Mouse (Mus musculus): ENCODE results near the gene Zcchc7. TPM values are rescaled to one million over a fixed set of nuclear protein-coding genes. Genes with fewer than 3 reads are reported as not detected.
A peak's percentile ranks its signal among the peaks of the same experiment; 100 is the strongest.
"Not testable (repeated sequence)": the region's sequence is repeated elsewhere in the genome, so short reads cannot be mapped to it uniquely, and the experiment has no call there.

The Zcchc7 gene
- total RNA-seq, 4 experiments from 2014 or later: 8.4 to 16.7 (median 14.5) TPM

GRCm38 (mm10) chr4:44757131-44757530 lies 1.5 kb downstream of the Zcchc7 start:
- not testable (repeated sequence) for DNase-seq (ENCODE audit: low spot score)

DNA sequence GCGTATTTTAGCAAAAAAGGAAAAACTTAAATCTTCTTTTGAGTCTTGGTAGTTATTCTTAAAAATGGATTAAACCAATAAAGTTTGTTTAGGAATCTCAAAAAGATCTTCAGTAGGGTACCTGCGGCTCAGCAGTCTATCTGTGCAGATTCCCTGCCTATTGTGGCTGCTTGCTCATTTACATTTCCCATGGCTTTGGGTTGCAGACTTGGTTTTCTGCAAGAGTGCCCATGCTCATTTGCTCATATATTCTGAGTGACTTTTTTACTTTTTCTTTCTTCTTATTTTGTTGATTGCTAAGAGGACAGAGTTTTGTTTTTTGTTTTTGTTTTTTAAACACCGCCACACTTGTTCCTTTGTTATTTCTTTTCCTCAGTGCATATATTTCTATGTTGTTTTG lies 19.2 kb downstream of the Zcchc7 start:
- DNase-seq (ENCODE audit: low spot score): no peak

DNA sequence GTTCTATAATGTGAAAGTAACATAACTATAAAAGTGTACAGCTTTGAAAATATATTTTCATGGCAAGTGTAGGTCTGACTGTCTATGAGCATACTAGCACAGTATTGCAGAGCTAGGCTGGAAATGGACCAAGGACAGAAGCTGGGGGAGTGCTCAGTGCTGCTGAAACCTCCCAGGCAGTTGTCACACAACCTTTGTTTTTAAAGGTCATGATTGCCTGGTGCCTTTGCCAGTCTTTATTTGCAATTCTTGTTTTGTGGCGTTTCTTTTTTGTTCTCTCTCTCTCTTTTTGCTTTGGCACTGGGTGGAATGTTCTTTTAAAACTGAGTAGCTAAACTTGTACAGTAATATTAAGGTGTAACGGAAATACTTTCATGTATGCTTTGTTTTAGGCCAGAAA lies 21.0 kb downstream of the Zcchc7 start:
- peak; percentile 30 for DNase-seq (ENCODE audit: low spot score)

GRCm38 (mm10) chr4:44777101-44777500 lies 21.4 kb downstream of the Zcchc7 start:
- DNase-seq (ENCODE audit: low spot score): no peak

DNA sequence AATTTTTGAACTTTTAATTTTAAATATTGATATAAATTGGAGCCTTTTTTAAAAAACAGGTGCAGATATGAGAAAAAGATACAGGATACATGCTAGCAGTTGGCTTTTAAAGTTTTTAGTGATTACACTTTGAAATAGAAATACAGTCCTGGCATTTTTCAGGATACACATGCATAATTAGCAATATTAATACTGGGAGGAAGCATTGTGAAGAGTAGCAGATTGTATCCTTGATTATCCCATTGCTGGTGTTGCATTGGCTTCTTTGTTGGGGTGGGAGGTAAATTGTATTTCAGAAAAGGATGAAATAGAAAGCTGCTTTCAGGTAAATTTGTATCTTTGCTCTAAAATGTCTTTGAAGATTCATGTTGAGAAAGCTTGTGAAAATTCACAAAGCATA lies 22.0 kb downstream of the Zcchc7 start:
- no peak for DNase-seq (ENCODE audit: low spot score)

DNA sequence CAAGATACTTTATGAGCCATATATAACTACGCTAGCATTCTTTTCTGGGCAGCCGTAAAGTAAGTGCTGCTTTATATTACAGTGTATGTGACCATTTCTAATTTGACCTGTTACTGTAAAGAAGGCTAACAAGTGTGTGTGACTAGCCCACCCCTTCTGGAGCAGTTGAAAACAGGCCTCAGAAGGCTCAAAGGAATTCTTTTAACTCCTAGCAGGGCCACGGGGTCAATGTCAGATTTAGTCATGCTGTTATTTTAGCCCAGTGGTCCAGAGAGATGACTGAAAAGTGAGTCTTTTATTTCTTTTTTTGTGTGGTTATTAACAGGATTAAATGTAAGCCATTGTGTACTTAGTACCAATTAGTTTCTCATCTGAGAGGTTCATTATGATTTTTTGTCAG lies 22.6 kb downstream of the Zcchc7 start:
- no peak for DNase-seq (ENCODE audit: low spot score)

DNA sequence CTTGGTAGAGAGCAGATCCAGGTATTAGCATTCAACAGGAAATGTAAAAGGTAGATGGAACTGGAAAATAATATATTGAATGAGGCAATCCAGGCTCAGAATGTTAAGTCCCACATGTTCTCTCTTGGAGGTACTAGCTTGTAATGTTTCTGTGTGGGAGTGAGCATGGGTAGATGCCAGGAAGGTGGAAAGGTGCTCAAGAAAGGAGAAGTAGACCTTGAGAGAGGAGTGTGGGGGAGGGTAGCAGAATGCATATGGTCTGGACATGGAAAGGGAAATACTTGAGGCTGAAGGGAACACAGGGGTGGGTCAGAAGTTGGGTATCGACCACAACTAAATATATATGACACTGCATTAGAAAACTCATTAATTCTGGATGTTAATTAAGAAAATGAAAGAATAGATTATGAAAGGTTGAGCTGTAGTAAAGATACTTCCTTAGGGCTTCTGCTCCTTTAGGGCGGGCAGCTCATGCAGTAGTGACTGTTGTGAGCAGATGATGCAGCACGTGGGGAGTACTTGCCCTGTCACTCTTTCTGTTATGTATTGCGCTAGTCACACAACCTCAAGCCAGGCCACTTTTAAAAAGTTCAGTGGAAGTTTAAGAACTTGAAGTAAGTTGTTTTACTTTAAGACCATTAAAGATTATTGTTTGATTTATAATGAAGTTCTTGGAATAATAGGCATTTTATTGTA lies 24.9 kb downstream of the Zcchc7 start:
- no peak for DNase-seq (ENCODE audit: low spot score)

- no peak for DNase-seq (ENCODE audit: low spot score)
Observed at GRCm38 (mm10) chr4:44781494-44781893, 25.8 kb downstream of the Zcchc7 start.

- DNase-seq (ENCODE audit: low spot score): no peak
Observed at GRCm38 (mm10) chr4:44783566-44784292, 28.1 kb downstream of the Zcchc7 start.

DNA sequence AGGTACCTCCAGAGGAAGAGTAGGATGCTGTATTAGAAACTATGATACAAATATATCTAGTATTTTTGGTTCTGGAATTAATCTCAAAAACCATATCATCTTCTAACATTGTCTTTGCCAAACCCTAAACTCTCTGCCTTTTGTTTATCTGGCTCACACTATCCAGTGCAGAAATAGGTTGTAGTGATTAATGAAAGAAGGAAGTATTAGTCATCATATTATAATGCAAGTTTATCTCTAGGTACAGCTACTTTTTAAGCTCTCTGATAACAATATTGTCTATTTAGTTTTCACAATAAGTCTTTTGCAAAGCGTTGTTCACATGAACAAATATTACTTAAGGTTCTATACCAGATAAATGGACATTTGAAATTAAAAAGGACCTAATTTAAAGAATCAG lies 57.2 kb downstream of the Zcchc7 start:
- no peak for DNase-seq (ENCODE audit: low spot score)

DNA sequence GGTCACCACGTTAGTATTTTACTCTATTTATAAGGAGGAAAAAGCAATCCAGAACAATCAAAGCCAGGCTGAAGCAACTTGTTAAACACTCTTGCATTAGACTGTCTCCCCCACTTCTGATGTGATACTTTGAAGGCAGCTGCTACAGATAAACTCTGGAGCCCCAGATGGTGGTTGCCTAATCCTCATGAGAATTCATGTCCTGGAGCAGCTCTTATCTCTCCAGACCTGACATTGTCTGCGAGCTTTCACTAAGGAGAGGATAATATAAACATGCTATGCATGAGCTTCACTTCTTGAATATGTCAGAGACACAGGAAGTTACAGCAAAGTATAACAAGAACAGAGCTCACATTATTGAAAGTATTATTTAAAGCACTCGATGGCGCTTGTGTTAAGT lies 58.1 kb downstream of the Zcchc7 start:
- DNase-seq (ENCODE audit: low spot score): no peak

DNA sequence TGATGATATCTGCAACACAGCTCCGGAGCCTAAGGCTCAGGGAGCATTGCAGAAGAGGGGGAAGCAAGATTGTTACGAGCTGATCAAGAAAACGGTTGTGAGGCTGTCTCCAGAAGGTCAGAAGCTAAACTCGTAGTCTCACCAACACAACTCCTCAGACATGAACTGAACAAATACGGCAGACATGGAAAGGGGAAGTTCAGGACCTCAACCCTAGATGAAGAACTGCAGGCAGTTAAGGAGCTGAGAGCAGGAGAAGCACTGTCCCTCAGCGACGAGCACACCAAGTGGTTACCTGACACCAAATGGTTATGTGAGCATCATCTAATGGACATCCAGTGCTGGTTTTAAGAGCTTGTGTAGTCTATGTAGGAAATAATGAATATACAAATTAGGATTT lies 60.9 kb downstream of the Zcchc7 start:
- DNase-seq (ENCODE audit: low spot score): no peak

DNA sequence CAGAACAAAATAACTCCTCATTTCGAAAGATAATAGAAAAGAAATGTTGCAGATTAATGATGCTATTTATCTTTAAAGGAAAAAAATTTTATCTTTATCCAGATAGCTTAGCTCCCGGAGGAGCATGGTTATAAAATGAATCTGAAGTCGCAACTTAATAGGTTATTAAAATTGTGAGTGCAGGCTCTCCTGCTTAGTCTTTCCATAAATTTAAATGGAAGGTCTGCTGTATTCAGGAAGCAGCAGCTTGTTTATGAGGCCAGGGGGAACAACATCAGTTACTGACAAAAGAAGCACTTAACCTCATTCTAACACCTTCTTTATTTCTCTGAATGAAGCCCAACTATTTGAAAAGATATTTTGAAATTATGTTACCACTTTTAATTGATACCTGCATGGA lies 74.9 kb downstream of the Zcchc7 start:
- DNase-seq (ENCODE audit: low spot score): no peak

GRCm38 (mm10) chr4:44851835-44852251 lies 96.2 kb downstream of the Zcchc7 start:
- DNase-seq (ENCODE audit: low spot score): no peak

DNA sequence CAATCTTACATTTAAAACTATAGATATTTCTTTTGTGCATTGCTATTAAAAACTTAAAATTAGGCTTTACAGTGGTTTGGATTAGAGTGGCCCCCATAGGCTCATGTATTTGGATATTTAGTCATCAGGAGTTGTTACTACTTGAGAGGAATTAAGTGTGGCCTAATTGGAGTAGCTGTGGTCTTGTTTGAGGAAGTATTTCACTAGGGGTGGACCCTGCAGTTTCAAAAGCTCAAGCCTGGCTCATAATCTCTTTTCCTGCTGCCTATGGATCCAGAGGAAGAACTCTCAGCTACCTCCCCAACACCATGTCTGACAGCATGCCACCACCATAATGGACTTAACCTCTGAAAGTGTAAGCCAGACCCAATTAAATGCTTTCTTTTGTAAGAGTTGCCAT lies 115.9 kb downstream of the Zcchc7 start:
- no peak for DNase-seq (ENCODE audit: low spot score)

DNA sequence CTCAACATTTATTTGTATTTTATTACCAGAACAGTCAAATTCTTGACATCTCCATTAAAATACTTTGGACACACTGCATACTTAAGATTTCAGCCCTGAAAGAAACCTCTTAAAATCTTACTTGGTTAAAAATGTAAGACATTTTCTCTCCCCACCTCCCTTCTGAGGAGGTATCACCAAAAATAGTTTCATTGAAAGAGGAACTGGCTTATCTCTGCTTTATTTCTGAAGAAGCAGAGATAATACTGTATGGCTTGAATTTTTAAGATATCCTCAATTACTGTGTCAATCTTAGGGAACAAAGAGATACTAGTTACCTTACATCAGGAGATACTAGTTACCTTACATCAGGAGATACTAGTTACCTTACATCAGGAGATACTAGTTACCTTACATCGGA lies 116.4 kb downstream of the Zcchc7 start:
- DNase-seq (ENCODE audit: low spot score): no peak

GRCm38 (mm10) chr4:44880065-44880623 lies 124.5 kb downstream of the Zcchc7 start:
- no peak for DNase-seq (ENCODE audit: low spot score)

- no peak for DNase-seq (ENCODE audit: low spot score)
Observed at GRCm38 (mm10) chr4:44886143-44886542, 130.5 kb downstream of the Zcchc7 start.

GRCm38 (mm10) chr4:44891344-44891743 lies 135.7 kb downstream of the Zcchc7 start:
- DNase-seq (ENCODE audit: low spot score): no peak

DNA sequence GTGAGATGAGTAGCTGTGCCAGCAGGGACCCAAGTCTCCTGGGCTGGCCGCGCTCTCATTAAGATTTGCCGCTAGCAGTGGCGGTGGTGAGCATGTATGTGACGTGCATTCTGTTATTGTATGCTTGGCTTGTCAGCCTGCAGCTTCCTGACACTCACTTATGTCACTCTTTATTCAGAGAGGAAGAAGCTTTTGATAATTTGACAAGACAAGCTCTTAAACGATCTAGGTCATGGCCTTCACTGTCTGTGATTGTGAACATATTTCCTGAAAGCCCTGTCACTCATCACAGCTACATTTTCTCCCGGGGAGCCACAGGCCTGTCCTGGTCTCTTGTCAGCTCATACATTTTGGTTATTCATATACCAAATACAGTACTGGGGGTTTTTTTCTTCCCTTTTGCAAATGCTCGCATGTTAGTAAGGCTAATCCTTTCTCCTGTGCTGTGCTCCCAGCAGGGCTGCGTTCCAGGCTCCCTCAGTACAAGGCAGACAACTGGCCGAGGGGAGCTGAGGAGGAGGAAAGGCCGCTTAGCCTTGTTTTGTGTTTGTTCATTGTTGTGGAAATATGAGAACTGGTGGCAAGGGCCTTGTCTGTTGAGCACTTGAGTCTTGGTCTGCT lies 150.1 kb downstream of the Zcchc7 start:
- DNase-seq (ENCODE audit: low spot score): no peak

DNA sequence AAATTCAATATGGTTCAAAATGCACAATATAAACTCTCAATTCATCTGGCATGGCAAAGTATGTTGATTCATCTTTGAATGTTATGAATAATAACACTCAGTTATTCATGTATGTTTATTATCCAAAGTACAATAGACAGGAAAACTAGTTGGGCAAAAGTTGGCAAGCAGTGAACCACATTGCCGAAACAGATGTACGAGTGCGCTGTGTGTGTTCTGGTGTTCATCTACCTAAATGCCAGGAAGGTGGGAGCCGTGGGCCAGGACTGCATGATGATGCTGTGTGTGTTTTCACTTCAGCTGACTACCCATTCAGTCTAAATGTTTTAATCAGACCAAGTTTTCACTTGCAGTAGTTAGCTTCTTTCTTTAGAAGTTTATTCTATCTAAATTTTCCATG lies 150.7 kb downstream of the Zcchc7 start:
- DNase-seq (ENCODE audit: low spot score): no peak

- DNase-seq (ENCODE audit: low spot score): peak; percentile 11
Observed at GRCm38 (mm10) chr4:44910065-44910464, 154.4 kb downstream of the Zcchc7 start.

- no peak for DNase-seq (ENCODE audit: low spot score)
Observed at GRCm38 (mm10) chr4:44910857-44911256, 155.2 kb downstream of the Zcchc7 start.

Data from heart, adult 8-10 months (tissue).